Mouse (Mus musculus) MEL (cell line): ENCODE data around the gene Foxn1. TPM values are rescaled to one million over a fixed set of nuclear protein-coding genes. Genes with fewer than 3 reads are reported as not detected.
A peak's percentile ranks its signal among the peaks of the same experiment; 100 is the strongest.

Source experiments
- DNase-seq: peaks from one replicate; pipeline ENCODE4 v3.0.0; 2011; ENCODE audit warnings: low read depth, low spot score
- H3K27ac ChIP-seq: 2 replicates; pipeline ENCODE4 v1.5.1; 2012; ENCODE audit warnings: low read depth, mild to moderate bottlenecking, control low read depth, low read length, moderate library complexity; ENCODE audit not compliant: control insufficient read depth
- H3K27me3 ChIP-seq, 2 experiments: fragments of 150-350 bp in 1 of 2; sonication (generic) in 1 of 2; 2 replicates each; pipeline ENCODE4 v1.6.1; 2012; ENCODE audit warnings: low read length in 2 of 2, mild to moderate bottlenecking in 2 of 2, improper control_type of control experiment in 1 of 2, moderate library complexity in 1 of 2; ENCODE audit not compliant: insufficient read depth in 2 of 2, control insufficient read depth in 1 of 2
- H3K36me3 ChIP-seq, 2 experiments: 2 replicates each; pipeline ENCODE4 v1.6.1; 2012 to 2014; ENCODE audit warnings: low read length in 2 of 2, improper control_type of control experiment in 1 of 2, inconsistent platforms in 1 of 2, mild to moderate bottlenecking in 1 of 2; ENCODE audit not compliant: insufficient read depth in 2 of 2, control insufficient read depth in 1 of 2
- H3K4me1 ChIP-seq, 2 experiments: fragments of 150-350 bp in 1 of 2; sonication (generic) in 1 of 2; 2 replicates each; pipeline ENCODE4 v1.6.1; 2012; ENCODE audit warnings: low read length in 2 of 2, improper control_type of control experiment in 1 of 2, mild to moderate bottlenecking in 1 of 2; ENCODE audit not compliant: insufficient read depth in 2 of 2, control insufficient read depth in 1 of 2
- H3K4me3 ChIP-seq, 2 experiments: fragments of 150-350 bp in 1 of 2; sonication (generic) in 1 of 2; 2 replicates each; pipeline ENCODE4 v1.5.1; 2012; ENCODE audit warnings: low read depth in 2 of 2, low read length in 2 of 2, mild to moderate bottlenecking in 2 of 2, moderate library complexity in 2 of 2, control low read depth in 1 of 2, improper control_type of control experiment in 1 of 2; ENCODE audit not compliant: control insufficient read depth in 1 of 2, insufficient read depth in 1 of 2
- H3K79me2 ChIP-seq: 2 replicates; pipeline ENCODE4 v1.6.1; 2012; ENCODE audit warnings: mild to moderate bottlenecking, low read length, moderate library complexity; ENCODE audit not compliant: control insufficient read depth, poor library complexity, insufficient read depth
- H3K9ac ChIP-seq: 2 replicates; pipeline ENCODE4 v1.6.1; 2012; ENCODE audit warnings: low read depth, mild to moderate bottlenecking, control low read depth, low read length, moderate library complexity; ENCODE audit not compliant: control insufficient read depth, poor library complexity, severe bottlenecking
- H3K9me3 ChIP-seq: fragments of 150-350 bp; sonication (generic); replicated peaks from 2 replicates; pipeline ENCODE4 v1.6.1; 2012; ENCODE audit warnings: mild to moderate bottlenecking, low read length, improper control_type of control experiment, moderate library complexity; ENCODE audit not compliant: insufficient read depth
- CHD1 ChIP-seq: IDR thresholded peaks from 2 replicates; pipeline ENCODE4 v1.6.1; 2012; ENCODE audit warnings: low read depth, mild to moderate bottlenecking, inconsistent platforms, low read length, improper control_type of control experiment
- CHD2 ChIP-seq: IDR thresholded peaks from 2 replicates; pipeline ENCODE4 v1.6.1; 2011; ENCODE audit warnings: low read length, improper control_type of control experiment
- E2F4 ChIP-seq: IDR thresholded peaks from 2 replicates; pipeline ENCODE4 v1.6.1; 2011; ENCODE audit warnings: low read depth, low read length, improper control_type of control experiment, borderline replicate concordance
- HCFC1 ChIP-seq: IDR thresholded peaks from 2 replicates; pipeline ENCODE4 v1.6.1; 2012; ENCODE audit warnings: low read depth, mild to moderate bottlenecking, inconsistent platforms, low read length, improper control_type of control experiment, moderate library complexity
- MAX ChIP-seq: IDR thresholded peaks from 2 replicates; pipeline ENCODE4 v1.6.1; 2011; ENCODE audit warnings: low read length, improper control_type of control experiment
- MEF2A ChIP-seq: IDR thresholded peaks from 2 replicates; pipeline ENCODE4 v1.6.1; 2014; ENCODE audit warnings: low read depth, mild to moderate bottlenecking, inconsistent platforms, low read length, improper control_type of control experiment; ENCODE audit not compliant: poor library complexity, insufficient replicate concordance, severe bottlenecking; ENCODE audit errors: extremely low read depth
- MXI1 ChIP-seq: IDR thresholded peaks from 2 replicates; pipeline ENCODE4 v1.6.1; 2011; ENCODE audit warnings: mild to moderate bottlenecking, low read depth, low read length, improper control_type of control experiment
- MYB ChIP-seq: IDR thresholded peaks from 2 replicates; pipeline ENCODE4 v1.6.1; 2011; ENCODE audit warnings: mild to moderate bottlenecking, low read depth, low read length, improper control_type of control experiment
- MYC ChIP-seq: IDR thresholded peaks from 2 replicates; pipeline ENCODE4 v1.6.1; 2011; ENCODE audit warnings: low read depth, mild to moderate bottlenecking, low read length, improper control_type of control experiment, moderate library complexity
- POLR2A ChIP-seq, 2 experiments: IDR thresholded peaks; 2 replicates each; pipeline ENCODE4 v1.6.1; 2011 to 2012; ENCODE audit warnings: low read length in 2 of 2, mild to moderate bottlenecking in 2 of 2, control low read depth in 1 of 2, improper control_type of control experiment in 1 of 2, low read depth in 1 of 2, moderate library complexity in 1 of 2; ENCODE audit not compliant: control insufficient read depth in 1 of 2, insufficient read depth in 1 of 2, poor library complexity in 1 of 2
- POLR2AphosphoS2 ChIP-seq: IDR thresholded peaks from 2 replicates; pipeline ENCODE4 v1.6.1; 2011; ENCODE audit warnings: low read length, improper control_type of control experiment
- POLR2AphosphoS5 ChIP-seq: IDR thresholded peaks from 2 replicates; pipeline ENCODE4 v1.6.1; 2012; ENCODE audit warnings: low read depth, borderline replicate concordance, mild to moderate bottlenecking, inconsistent platforms, low read length, moderate library complexity, mixed read lengths
- SIN3A ChIP-seq: IDR thresholded peaks from 2 replicates; pipeline ENCODE4 v1.6.1; 2012; ENCODE audit warnings: low read length, improper control_type of control experiment, inconsistent platforms
- TBP ChIP-seq: IDR thresholded peaks from 2 replicates; pipeline ENCODE4 v1.8.0; 2011; ENCODE audit warnings: low read depth, low read length, improper control_type of control experiment
- TCF12 ChIP-seq: IDR thresholded peaks from 2 replicates; pipeline ENCODE4 v1.6.1; 2014; ENCODE audit warnings: low read depth, mild to moderate bottlenecking, inconsistent platforms, low read length, improper control_type of control experiment, moderate library complexity
- ZC3H11A ChIP-seq: IDR thresholded peaks from 2 replicates; pipeline ENCODE4 v1.6.1; 2012; ENCODE audit warnings: low read depth, mild to moderate bottlenecking, inconsistent platforms, low read length, improper control_type of control experiment
- ZMIZ1 ChIP-seq: IDR thresholded peaks from 2 replicates; pipeline ENCODE4 v1.6.1; 2012; ENCODE audit warnings: low read depth, mild to moderate bottlenecking, inconsistent platforms, low read length, improper control_type of control experiment, moderate library complexity
- polyA plus RNA-seq, 2 experiments: library from polyadenylated mRNA; stranded (reverse) in 1 of 2; unstranded in 1 of 2; fragments of >175 nt in 1 of 2; fragments of >200 nt in 1 of 2; gene quantifications; 2 replicates each; pipeline versions ENCODE4 v1.2.1 to v1.2.4; 2012; ENCODE audit warnings: low replicate concordance in 2 of 2, low read depth in 1 of 2; ENCODE audit not compliant: insufficient read length in 2 of 2, insufficient read depth in 1 of 2, missing spikeins in 1 of 2
- total RNA-seq: library from RNA; depleted of rRNA; stranded (reverse); fragments of 300-350 nt; gene quantifications from 2 replicates; pipeline ENCODE4 v1.2.3, GENCODE M21; 2012

The Foxn1 gene
- total and polyA plus RNA-seq, 3 experiments: not detected

- H3K4me1 ChIP-seq: peaks cover 3% of the 10 kb centered on the region in 2 experiments; a peak in 2 of 4 replicates
- no peak overlapping the region for H3K27ac ChIP-seq
- H3K79me2 ChIP-seq: peaks cover 3% of the 10 kb centered on the region
- H3K9me3 ChIP-seq: no peaks in the 10 kb centered on the region
- DNase-seq: no peak
- no peak overlapping the region for H3K4me3 ChIP-seq
- H3K27me3 ChIP-seq: no peaks in the 10 kb centered on the region
- H3K36me3 ChIP-seq: peaks cover 2 to 6% of the 10 kb centered on the region in 2 experiments; a peak in 1 of 4 replicates
- TF ChIP-seq POLR2AphosphoS5 (no peak), MEF2A (no peak), ZC3H11A (no peak), TBP (no peak), ZMIZ1 (no peak), POLR2AphosphoS2 (no peak), MAX (no peak)
- no peak overlapping the region for H3K9ac ChIP-seq
Observed at GRCm38 (mm10) chr11:78333992-78334391, 52.4 kb downstream of the Foxn1 start.

GRCm38 (mm10) chr11:78332676-78333075, 53.7 kb downstream of the Foxn1 start:
- Histone ChIP-seq H3K9ac (no peak overlapping the region), H3K36me3 (peaks cover 2 to 6% of the 10 kb centered on the region in 2 experiments; a peak in 1 of 4 replicates), H3K4me1 (peaks cover 3 to 4% of the 10 kb centered on the region in 2 experiments; a peak in 2 of 4 replicates), H3K4me3 (no peak overlapping the region), H3K79me2 (peaks cover 8% of the 10 kb centered on the region), H3K27me3 (no peaks in the 10 kb centered on the region), H3K9me3 (no peaks in the 10 kb centered on the region), H3K27ac (no peak overlapping the region)
- TF ChIP-seq MYB (no peak), POLR2A (IDR thresholded peaks at IDR 0.05; ENCODE audit: control insufficient read depth in 1 of 2, insufficient read depth in 1 of 2, low read depth in 1 of 2, low read length in 2 of 2, poor library complexity in 1 of 2) (no peak), E2F4 (no peak), MXI1 (0 out of 2 replicates have a peak, but pooled peaks have one; percentile 20), TCF12 (no peak), HCFC1 (no peak), CHD1 (no peak), ZMIZ1 (no peak), CHD2 (no peak), MYC (no peak), SIN3A (peak; percentile 26; the same call in 1 of the 2 replicates)
- no peak for DNase-seq
